Mouse (Mus musculus): ENCODE data around the gene Fbxo28.

The Fbxo28 gene

GRCm38 (mm10) chr1:182340821-182341781 is at the start of gene Fbxo28:
Gene Fbxo28 (minus strand): TSS chr1:182341629.
- in situ Hi-C loops (cut with MseI, MboI) = no loop called here

DNA sequence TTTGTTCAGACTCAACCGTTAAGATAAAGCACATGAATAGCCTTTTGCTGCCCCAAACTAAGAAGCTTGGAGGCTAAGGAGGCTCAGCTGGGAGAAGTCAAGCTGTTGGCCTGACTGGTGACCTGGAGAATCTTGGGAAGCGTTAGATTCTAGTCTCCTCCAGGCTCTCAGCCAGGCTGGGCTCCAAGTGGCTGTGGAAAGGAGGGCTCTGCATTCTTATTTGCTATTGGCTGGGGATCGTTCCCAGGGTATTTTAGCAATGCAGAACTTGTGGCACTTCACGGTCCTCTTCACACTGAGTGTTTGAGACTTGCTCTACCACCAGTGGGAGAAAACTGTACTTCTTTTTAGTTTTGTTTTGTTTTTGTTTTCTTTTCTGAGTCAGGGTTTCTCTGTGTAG is 47.3 kb upstream of the Fbxo28 start:
- in situ Hi-C loops (cut with MseI, MboI) = no loop called here

- in situ Hi-C loops (cut with MseI, MboI) = no loop called here
Observed at GRCm38 (mm10) chr1:182386449-182386848, 45.0 kb upstream of the Fbxo28 start.

GRCm38 (mm10) chr1:182383096-182383495 is 41.7 kb upstream of the Fbxo28 start:
- in situ Hi-C loops (cut with MseI, MboI) = no loop called here

DNA sequence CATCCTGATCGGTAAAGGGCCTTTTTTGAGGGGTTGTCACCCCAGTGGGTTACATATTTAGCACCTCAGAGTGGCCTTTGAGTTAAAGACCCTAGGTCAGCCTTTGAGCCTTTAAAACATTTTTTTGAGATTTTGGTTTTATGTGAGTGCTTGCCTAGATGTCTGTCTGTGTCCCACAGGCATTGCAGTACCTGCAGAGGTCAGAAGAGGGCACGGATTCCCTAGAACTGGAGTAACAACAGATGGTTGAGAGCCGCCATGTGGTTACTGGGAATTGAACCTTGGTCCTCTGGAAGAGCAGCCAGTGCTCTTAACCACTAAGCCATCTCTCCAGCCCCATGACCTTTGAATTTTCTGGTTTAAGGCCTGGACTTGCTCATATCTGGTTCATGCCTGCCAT is 39.9 kb upstream of the Fbxo28 start:
- in situ Hi-C loops (cut with MseI, MboI) = no loop called here

GRCm38 (mm10) chr1:182380683-182381082 is 39.3 kb upstream of the Fbxo28 start:
- in situ Hi-C loops (cut with MseI, MboI) = no loop called here

GRCm38 (mm10) chr1:182378876-182379275 is 37.4 kb upstream of the Fbxo28 start:
- in situ Hi-C loops (cut with MseI, MboI) = loop anchor here in 1 of 2 experiments (10.0 kb wide), 1 partner anchor 166 kb away; no protein-coding TSS in a partner anchor

DNA sequence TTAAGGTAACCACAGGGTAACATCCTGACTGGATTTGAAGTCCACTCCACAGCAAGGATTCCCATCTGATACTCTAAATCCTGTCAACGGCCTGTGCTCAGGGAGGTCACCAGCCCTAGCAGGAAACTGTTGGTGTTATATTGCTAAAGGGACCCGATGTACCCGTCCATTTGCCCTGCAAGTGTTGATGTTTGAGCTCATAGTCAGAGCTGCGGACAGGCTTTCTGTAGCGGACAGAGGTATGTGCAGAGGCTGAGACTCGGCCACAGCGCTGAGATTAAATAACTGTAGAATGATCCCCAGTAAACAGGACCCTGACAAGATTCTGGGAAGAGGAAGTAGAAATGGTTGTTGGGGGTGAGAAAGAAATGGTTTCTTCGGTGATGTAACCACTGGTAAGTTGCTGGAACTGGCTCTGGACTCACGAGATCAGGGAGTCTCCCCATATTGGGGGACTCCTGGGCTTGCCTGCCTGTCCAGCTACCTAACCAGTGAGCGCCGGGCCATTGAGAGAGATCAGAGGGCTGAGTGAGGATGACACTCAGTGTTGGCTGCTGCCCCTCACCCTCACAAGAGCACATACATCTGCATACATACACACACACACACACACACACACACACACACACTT is 36.9 kb upstream of the Fbxo28 start:
- in situ Hi-C loops (cut with MseI, MboI) = loop anchor here in 1 of 2 experiments (10.0 kb wide), 1 partner anchor 166 kb away; no protein-coding TSS in a partner anchor

- in situ Hi-C loops (cut with MseI, MboI) = loop anchor here in 1 of 2 experiments (10.0 kb wide), 1 partner anchor 167 kb away; no protein-coding TSS in a partner anchor
Observed at GRCm38 (mm10) chr1:182377519-182377918, 36.1 kb upstream of the Fbxo28 start.

- in situ Hi-C loops (cut with MseI, MboI) = loop anchor here in 1 of 2 experiments (10.0 kb wide), 1 partner anchor 168 kb away; no protein-coding TSS in a partner anchor
Observed at GRCm38 (mm10) chr1:182376826-182377225, 35.4 kb upstream of the Fbxo28 start.

DNA sequence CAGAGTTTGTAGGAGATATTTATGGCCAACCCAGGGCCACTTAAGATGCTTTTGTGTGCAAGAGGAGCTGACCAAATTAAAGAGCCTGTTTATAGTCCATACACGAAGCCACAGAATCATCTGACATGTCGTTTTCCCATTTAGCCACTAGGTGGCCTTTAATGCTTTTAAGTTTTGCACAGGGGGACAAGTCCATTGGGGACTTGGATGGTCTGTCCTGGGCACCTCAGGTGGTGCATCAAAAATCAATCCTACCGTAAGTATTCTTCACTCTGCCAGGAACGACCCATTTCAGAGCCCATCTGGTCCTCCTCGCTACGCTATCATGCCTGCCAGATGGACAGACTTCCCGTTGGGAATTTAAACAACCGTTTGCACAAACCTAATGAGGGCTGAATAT is 34.8 kb upstream of the Fbxo28 start:
- in situ Hi-C loops (cut with MseI, MboI) = loop anchor here in 1 of 2 experiments (10.0 kb wide), 1 partner anchor 169 kb away; no protein-coding TSS in a partner anchor

DNA sequence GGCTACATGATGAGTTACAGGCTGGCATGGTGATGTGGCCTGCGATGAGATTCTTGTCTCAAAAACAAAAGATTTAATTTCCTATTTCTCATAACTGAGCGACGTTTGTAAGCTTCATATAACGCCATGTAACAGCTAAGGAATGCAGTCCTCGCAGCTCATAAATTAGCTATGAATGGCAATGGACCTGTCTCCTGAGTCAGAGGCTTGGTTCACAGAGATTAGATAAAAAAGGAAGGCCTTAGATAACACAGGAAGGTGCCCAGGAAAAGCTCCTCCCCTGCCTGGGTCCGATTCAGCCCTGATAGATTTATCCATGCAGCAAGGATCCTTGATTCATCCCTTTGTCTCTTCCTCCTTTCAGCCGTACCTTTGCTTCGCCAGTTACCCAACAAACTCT is 30.5 kb upstream of the Fbxo28 start:
- in situ Hi-C loops (cut with MseI, MboI) = loop anchor here (5.0 to 10.0 kb wide), 2 partner anchors 165 to 173 kb away; no protein-coding TSS in a partner anchor

GRCm38 (mm10) chr1:182369435-182369834 is 28.0 kb upstream of the Fbxo28 start:
- in situ Hi-C loops (cut with MseI, MboI) = no loop called here

DNA sequence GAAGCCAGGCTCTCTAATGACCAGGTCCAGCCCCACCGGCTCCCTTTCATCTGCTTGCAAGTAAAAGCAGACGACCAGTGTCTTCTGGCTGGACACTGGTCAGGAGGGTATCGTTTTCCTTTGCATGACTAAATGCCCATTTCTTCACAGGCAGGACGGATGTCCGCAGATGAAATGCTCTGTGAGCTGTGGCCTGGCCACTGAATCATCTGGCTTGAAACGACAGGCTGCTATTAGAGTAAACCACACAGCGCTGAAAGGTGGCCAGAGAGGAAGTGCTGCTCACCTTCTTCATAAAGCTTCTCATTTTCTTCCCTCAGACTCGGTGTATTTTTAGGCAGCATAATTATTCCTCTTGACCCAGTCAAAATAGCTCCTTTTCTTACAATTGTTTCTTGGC is 27.4 kb upstream of the Fbxo28 start:
- in situ Hi-C loops (cut with MseI, MboI) = no loop called here

GRCm38 (mm10) chr1:182368309-182368708 is 26.9 kb upstream of the Fbxo28 start:
- in situ Hi-C loops (cut with MseI, MboI) = no loop called here

GRCm38 (mm10) chr1:182363683-182364404 is 22.4 kb upstream of the Fbxo28 start:
- in situ Hi-C loops (cut with MseI, MboI) = no loop called here

- in situ Hi-C loops (cut with MseI, MboI) = no loop called here
Observed at GRCm38 (mm10) chr1:182362703-182363102, 21.3 kb upstream of the Fbxo28 start.

DNA sequence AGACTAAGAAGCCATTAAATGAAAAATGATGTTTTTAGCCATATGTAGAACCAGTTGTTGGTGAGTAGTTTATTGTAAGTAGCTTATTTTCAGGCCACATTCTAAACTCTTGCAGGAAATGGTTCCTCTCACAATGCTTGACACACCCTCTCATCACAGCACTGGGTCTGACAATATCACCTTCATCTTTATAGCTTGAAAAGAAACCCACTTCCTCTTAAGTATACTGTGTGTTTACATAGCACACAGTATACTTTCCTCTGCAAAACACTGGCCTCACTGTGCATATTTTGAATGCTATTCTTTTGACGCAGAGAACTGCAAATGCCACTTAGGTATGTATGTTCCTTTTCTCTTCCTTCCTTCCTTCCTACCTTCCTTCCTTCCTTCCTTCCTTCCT is 16.7 kb upstream of the Fbxo28 start:
- in situ Hi-C loops (cut with MseI, MboI) = no loop called here

- in situ Hi-C loops (cut with MseI, MboI) = no loop called here
Observed at GRCm38 (mm10) chr1:182354504-182355147, 13.2 kb upstream of the Fbxo28 start.

DNA sequence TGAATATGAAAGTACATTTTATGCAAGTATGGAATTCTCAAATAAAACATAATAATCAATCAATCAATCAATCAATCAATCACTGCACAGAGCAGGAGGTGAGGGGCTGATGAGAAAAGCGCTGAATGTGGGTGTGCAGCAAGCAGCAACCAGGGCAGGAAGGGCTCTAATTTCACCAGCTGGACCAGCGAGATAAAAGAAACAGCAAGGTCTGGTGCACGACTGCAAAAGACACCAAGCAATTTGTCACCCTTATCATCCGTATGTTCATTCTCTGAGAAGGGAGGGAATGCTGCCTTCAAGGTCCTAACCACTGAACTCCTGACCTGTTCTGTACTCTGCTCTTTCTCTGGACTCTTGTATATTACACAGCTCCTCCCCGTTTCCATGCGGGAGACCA is 8.1 kb upstream of the Fbxo28 start:
- in situ Hi-C loops (cut with MseI, MboI) = no loop called here

GRCm38 (mm10) chr1:182346491-182346890 is 5.1 kb upstream of the Fbxo28 start:
- in situ Hi-C loops (cut with MseI, MboI) = no loop called here

Data from mouse trophoblast stem cell (cell line).